Mouse (Mus musculus): ENCODE data around the gene Gm42791. TPM values are rescaled to one million over a fixed set of nuclear protein-coding genes. Genes with fewer than 3 reads are reported as not detected.

Gm42791 gene
- total RNA-seq, 2 experiments from 2014 or later, result 14.8 to 36.1 TPM

- intact Hi-C loops (cut with DNase I), result no loop called here
- DNase-seq (ENCODE audit: low spot score in 2 of 2), result no peak
These were observed 139.9 kb downstream of the Gm42791 start for GRCm38 (mm10) chr5:148855047-148855446.

DNA sequence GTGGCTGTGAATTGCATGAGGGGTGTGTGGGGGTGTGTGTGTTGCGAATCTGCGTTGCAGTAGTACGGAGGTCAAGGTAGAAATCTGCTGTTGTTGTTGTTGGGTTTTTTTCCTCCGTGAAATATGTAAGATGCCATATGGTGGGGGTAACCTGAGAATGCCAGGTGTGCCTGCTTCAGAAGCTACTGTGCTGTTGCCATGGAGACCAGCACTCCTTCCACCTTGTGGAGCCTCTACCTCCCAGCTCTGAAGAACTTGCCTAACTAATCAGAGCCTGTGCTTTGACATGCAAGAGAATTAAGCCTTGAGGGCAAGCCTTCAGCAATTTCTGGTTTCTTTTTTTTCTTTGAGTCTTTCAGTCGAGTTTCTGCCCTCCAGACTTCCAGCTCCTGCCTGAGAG, 140.8 kb downstream of the Gm42791 start:
- DNase-seq (ENCODE audit: low spot score in 2 of 2), result no peak
- intact Hi-C loops (cut with DNase I), result no loop called here

- intact Hi-C loops (cut with DNase I), result no loop called here
- DNase-seq (ENCODE audit: low spot score in 2 of 2), result no peak
These were observed 145.4 kb downstream of the Gm42791 start for GRCm38 (mm10) chr5:148849516-148849915.

DNA sequence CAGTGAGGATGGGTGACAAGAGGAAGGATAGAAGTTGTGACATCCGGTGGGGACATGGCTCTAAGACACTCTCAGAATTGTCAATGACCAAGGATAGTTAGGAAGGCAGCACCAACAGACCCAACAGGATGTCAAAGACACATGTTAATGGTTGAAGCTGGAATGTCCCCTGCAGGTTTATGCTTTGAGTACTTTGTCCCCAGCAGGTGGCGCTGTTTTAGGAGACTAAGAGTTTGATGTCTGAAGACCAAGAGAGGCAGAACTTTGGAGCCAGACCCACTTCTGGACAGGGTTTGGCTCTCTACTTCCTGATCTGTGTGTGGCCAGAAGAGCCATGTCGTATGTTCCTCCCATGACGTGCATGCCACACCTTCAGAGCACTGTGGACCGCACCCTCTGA, 147.9 kb downstream of the Gm42791 start:
- intact Hi-C loops (cut with DNase I), result no loop called here
- no peak for DNase-seq (ENCODE audit: low spot score in 2 of 2)

Other genes starting within 250 kb of the Gm42791 start
- 10 to 100 TPM; 69.5 to 72.8 TPM for gene Katnal1, start 65.8 kb downstream of the Gm42791 start, total RNA-seq (2021)
- 10 to 100 TPM; 38.5 to 43.6 TPM for gene Uspl1, start 189.2 kb upstream of the Gm42791 start, total RNA-seq (2021)
- 100 to 1,000 TPM; 122 to 123 TPM for gene Hmgb1, start 189.3 kb upstream of the Gm42791 start, total RNA-seq (2021)